Mouse (Mus musculus) testis, postnatal 14 days (tissue): ENCODE measurements around the gene Rasl12.

Experiments
- DNase-seq: peaks from one replicate; pipeline ENCODE4 v3.0.0; 2021; ENCODE audit warnings: low spot score

Rasl12 gene

DNA sequence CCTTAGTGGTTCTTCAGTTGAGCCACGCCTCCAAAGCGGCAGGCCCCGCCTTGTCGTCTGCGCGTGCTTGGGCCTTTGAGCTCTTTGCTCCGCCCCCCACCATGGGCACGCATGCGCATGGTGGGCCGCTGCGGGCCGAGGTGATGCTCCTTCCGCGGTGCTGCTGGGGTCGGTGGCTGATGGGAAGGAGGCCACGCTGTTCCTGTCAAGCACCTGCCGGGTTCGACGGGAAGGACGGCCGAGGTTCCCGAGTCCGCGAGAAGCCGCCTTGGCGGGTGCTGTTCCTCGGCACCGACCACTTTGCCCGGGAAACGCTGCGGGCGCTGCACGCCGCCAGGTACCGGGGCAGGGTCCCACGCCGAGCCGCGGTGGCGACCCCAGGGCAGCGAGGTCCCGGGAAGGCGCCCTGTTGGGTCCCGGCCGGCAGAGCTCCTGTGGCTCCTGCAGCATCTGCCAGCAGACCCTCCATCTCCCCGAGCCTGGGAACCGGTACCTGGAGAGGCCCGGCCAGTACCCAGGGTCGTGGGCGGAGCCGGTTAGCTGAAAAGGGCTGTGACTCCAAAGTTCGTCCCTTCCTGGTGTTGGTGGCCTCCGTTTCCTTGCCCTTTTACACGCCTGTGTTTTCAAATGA, 37.5 kb downstream of the Rasl12 start, which contains the start of gene Mtfmt:
TSS of gene Mtfmt (plus strand) at position 112 of the 631 bp plus-strand sequence.
- peak; percentile 94 for DNase-seq

DNA sequence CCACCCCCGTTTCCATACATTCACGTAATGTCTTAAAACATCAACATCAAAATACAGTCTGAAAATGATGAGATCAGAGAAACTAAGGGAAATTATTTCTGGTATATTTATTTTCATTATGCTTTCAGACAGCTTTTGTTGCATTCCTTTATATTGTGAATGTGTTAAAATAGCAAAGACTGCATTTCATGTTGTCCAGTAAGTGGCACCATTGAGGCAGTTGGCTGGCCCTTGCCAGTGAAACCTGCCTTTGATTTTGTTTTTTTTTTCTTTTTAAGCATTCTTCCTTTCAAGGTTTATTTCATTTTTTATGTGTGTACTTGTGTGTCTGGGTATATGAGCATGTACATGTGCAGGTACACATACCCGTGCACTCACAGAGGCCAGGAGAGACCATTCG, 46.4 kb downstream of the Rasl12 start:
- DNase-seq = no peak

DNA sequence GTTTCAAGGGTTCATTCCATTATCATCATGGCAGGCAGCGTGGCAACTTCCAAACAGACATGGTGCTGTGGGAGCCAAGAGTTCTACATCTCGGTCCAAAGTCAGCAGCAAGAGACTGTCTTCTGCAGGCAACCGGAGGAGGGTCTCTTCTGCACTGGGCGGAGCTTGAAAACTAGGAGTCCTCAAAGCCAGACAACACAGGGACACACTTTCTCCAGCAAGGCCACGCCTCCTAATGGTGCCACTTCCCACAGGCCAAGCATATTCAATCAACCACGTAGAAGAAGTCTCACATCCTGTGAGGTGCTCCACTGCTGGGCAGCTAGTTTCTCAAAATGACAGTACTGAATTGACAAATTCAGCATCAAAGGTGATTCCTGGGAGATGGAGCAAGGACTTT, 49.6 kb downstream of the Rasl12 start:
- DNase-seq = no peak

DNA sequence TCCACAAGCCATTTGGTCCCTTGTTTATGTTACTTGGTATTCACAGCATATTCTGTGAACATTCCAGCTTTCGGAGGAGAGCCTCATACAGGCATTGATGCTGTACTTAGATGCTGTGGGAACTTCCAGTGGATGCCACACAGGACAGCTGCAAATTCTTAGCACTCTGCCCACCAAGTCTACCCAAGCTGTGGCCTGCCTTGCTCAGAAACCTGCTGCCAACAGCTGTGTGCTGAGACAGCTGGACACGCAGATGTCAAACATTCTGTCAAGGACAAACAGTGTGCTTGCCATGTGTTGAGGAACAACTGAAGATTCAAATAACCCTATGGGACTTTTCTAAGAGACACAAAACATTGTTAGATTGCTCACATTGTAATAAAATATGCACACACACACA, 60.7 kb downstream of the Rasl12 start:
- DNase-seq = no peak

DNA sequence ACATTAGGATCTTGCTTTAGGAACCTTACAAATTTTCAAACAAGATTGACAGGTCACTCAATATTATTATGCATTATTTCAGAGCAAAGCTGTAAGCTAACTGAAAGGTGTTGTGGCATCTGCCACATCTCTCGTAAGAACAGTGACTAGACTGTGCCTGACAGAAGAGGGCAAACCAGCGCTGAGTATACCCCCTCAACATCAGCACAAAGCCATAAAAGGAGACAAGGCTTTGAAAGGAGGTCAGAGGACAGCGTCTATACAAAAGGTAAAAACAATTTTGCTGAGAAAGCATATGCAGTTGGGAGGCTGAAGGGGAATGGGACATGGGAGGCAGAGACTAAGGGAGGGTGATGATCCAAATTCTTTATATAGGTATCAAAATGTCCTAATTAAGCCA, 61.9 kb downstream of the Rasl12 start:
- DNase-seq = no peak

DNA sequence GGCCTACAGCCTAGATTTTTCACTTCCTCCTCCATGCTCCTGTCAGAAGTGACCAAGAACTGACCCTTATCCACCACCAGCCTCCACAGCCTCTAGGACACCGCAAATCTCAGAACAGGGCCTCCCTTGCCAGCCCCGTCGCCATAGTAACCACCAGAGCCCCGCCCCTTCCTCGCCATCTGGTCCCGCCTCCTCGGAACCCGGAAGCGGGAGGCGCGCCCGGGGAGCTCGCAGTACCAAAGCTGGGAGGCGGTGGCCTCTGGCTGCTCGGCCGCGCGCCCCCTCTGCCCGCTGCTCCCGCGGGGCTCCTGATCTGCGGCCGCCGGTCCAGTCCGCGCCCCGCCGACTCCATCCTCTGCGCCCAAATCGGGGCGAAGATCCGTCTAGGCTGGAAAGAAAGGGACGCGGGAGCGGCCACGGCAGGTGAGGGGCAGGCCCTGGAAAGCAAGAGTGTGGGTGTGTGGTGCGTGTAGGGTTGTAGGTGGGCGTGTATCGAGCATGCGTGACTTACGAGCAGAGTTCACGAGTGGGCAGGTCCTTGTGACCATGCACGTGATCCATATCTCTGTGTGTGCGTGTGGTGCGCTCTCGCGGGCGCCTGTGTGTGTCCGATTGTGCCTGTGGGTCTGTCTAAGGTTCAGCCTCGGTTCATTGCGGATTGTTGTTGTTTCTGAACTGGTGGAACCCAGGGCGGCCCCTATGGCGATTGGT, 62.6 kb downstream of the Rasl12 start, which contains the start of gene Spg21:
TSS of gene Spg21 (plus strand) at position 216 of the 711 bp plus-strand sequence.
- peak; percentile 93 for DNase-seq

DNA sequence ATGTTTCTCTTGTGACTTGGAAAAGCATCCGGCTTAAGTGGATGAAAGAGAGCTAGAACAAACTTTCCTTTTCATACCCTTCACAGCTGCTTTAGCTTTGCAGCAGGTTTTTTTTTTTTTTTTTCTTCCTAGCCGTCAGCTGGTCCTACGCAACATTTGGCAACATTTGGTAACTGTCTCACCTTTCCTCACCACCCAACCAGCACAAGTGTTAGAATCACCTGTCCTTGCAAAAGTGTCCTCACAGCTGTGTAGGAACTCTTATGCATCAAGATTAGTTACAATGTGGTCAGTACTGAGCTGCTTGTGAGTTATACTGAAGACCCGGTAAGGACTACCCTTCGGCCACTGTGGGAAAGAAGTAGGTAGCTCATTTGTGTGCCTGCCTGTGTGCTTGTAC, 64.2 kb downstream of the Rasl12 start:
- peak; percentile 83 for DNase-seq

DNA sequence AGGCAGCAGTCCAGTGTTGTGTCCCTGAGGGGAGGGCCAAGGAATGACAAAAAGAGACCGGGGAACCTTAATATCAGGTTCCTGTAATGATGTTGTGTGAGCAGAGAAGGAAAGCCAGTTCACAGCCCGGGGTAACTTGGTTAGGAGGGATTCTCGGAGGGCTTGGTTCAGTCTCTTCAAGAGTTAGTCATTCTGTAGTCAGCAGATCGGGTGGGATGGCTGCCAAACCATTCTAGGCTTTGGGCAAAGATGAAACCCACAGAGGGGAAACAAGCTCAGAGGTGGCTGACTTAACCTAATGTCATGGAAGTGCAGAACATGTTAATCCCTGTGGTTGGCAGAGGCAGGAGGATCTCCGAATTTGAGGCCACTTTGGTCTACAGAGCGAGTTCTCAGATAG, 65.9 kb downstream of the Rasl12 start:
- DNase-seq = no peak
